Mouse (Mus musculus) spleen, adult 2 months (tissue): ENCODE measurements around the gene 1700123O20Rik.

Experiments
- CTCF ChIP-seq: fragments of 200-500 bp; IDR thresholded peaks from 2 replicates; pipeline ENCODE4 v1.5.1; 2011; ENCODE audit warnings: mild to moderate bottlenecking, inconsistent platforms; ENCODE audit not compliant: insufficient read depth, insufficient read length, insufficient replicate concordance; ENCODE audit errors: extremely low read depth
- POLR2A ChIP-seq: fragments of 200-500 bp; IDR thresholded peaks from 2 replicates; pipeline ENCODE4 v1.6.1; 2011; ENCODE audit warnings: low read depth, low read length, inconsistent platforms

GRCm38 (mm10) chr14:54686063-54686521 lies at the start of gene 1700123O20Rik:
- no peak for TF ChIP-seq CTCF
- peak; percentile 35; the same call in 1 of the 2 replicates for TF ChIP-seq POLR2A
